Mouse (Mus musculus) large intestine, adult 2 months (tissue): Measurements from ENCODE around the gene Hnrnpa2b1. TPM values are rescaled to one million over a fixed set of nuclear protein-coding genes. Genes with fewer than 3 reads are reported as not detected.
"Not testable (repeated sequence)": the region's sequence is repeated elsewhere in the genome, so short reads cannot be mapped to it uniquely, and the experiment has no call there.

ENCODE experiments used
- DNase-seq: peaks from one replicate; pipeline ENCODE4 v3.0.0-alpha.2; 2012; ENCODE audit warnings: low read depth, low spot score
- WGBS: fragments of 180-500 bp; shearing (Covaris S2); methylation state at CpG from one replicate; pipeline ENCODE4 v1.1.7; 2018; 5-methylcytosine and 5-hydroxymethylcytosine counted together
- polyA plus RNA-seq: library from polyadenylated mRNA; depleted of rRNA; stranded (reverse); fragments of >200 nt; gene quantifications from 2 replicates; pipeline ENCODE4 v1.2.3, GENCODE M21; 2012; rRNA removed

Hnrnpa2b1 gene
- 74.2 and 96.4 TPM in 2 replicates for polyA plus RNA-seq

DNA sequence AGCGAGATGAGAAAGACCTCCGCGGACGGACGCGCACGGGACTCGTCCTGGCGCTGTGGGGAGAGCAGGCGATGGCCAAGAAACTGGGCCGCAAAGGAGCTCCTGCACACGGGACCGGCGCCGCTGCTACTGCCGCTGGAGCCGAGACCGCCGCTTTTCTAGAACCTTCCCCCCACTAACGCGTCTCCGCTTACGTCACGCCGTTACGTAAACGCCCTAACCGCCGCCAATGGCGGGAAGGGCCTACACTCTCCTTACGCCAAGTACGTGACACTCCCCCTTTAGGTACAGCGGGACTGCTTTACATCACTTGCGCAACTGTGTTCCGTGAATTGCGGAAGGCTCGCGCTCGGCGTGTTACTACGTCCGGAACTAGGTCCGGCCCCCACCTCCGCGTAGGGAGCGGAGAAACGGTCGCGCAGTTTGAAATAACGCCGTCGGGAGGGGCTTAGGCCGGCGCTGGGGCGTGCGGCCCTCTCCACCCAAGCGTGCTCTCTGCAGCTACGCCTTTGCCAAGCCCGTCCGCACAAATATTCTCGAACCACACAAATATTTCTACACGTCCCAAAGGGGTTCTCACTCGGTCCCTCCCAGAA lies at the start of gene Hnrnpa2b1:
Gene Hnrnpa2b1 (minus strand): TSS at position 180 of the 596 bp plus-strand sequence.
- DNase-seq = peak; percentile 98
- WGBS = under 1% methylated on average over 63 of the region's 63 CpGs

DNA sequence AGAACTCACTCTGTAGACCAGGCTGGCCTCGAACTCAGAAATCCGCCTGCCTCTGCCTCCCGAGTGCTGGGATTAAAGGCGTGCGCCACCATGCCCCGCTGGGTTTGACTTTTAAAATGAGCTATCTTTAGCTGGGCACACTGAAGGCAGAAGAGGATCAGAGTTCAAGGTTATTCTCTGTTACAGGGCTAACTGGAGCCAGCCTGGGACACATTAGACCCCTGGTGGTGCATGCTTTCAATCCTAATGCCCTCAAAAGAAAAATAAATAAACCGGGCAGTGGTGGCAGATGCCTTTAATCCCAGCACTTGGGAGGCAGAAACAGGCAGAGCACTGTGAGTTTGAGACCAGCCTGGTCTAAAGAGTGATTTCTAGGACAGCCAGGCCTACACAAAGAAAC lies 45.2 kb upstream of the Hnrnpa2b1 start:
- DNase-seq = no peak

DNA sequence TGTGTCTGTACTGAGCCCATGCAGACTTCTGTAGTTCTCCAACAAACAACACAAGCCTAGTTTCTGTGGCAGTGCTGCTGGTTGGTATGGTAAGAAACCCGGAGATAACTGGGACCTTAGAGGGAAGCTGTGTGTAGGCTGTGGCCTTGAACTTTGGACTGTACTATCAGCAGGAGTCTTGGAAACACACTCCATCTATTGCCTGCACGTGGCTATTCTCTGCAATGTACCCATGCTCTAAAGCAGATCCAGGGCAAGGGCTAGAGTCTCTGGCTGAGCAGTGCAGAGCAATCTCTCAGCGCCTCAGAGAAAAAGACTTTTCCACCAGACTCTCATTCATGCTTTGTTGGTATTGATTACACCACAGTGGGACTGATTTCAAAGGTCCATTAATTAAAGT lies 44.1 kb upstream of the Hnrnpa2b1 start:
- WGBS = 39% methylated on average over 3 of the region's 3 CpGs
- DNase-seq = no peak

More for the DNA sequence above, 45.2 kb upstream of the Hnrnpa2b1 start:
- WGBS = 93% methylated on average over 7 of the region's 7 CpGs

DNA sequence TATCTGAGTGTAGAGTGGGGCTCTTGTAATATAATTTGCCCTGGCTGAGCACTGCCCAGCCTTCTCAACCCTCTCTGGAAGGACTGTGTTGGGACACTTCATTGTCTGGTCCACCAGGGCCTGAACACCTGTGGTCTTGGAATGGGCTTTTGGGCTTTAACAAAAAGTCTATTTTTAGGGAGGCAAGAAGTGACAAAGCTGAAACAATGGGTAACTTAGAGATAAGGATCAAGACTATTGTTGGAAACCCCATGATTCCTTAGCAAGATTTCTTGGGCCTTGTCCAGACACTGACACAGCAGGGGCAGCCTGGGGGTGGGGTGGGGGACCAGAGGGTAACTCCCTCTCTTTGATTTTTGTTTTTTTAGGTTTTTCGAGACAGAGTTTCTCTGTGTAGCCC lies 41.3 kb upstream of the Hnrnpa2b1 start:
- WGBS = 95% methylated on average over 1 of the region's 1 CpGs

DNA sequence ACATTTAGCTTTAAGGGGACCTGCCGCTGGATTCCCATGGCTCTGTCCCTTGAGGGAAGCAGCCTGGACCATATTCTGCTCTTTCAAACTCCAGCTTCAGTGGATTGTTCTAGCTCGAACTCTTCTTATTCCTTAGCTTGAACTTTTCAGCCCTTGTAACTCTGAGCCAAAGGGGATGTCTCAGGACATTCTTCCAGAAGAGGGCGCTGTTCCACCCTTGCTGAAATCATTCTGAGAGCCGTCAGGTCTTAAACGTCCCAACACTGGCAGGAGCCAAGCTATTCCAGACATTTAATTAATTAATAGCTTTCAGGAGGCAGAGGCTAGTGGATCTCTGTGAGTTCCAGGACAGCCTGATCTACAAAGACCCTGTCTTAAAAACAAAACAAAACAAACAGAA lies 40.4 kb upstream of the Hnrnpa2b1 start:
- 34% methylated on average over 5 of the region's 5 CpGs for WGBS
- DNase-seq = no peak

More for the DNA sequence above, 41.3 kb upstream of the Hnrnpa2b1 start:
- DNase-seq = no peak

DNA sequence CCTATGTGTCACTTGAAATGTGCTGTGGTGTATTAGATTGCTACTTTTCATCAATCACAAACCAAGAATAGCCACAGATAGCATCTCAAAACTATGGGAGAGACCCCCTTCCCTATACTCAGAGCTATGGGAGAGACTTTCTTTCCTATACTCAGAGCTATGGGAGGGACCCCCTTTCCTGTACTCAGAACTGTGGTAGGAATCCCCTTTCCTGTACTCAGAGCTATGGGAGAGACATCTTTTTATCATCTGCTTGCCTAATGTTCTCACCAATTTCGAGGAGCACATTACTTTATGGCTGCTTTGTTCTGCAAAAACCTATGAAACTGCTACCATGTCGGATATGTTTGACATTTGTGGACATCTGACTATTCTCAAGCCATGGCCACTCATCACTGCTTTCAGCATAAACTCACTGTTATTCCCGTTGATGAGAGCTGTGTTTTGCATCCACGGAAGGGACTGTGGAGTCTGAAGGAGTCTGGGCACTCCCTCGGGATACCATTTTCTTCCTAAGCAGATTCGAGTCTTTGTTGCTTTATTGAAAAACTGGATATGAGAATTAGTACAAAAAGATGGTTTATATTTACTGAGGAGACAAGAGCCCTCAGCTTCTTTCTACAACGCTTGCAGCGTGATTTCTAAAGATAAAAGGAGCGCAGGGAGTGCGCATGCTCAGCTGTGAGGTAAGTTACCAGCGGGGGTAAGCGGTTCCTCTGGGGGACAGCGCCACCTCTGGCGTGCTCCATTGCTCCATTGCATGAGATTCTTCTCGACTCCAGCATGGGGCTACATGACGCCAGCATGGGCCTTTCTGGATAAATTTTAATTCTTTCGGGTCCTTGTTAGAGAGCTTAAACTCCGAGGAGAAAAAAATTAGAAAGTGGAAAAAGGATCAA lies 39.3 kb upstream of the Hnrnpa2b1 start:
- no peak for DNase-seq
- 34% methylated on average over 18 of the region's 18 CpGs for WGBS

DNA sequence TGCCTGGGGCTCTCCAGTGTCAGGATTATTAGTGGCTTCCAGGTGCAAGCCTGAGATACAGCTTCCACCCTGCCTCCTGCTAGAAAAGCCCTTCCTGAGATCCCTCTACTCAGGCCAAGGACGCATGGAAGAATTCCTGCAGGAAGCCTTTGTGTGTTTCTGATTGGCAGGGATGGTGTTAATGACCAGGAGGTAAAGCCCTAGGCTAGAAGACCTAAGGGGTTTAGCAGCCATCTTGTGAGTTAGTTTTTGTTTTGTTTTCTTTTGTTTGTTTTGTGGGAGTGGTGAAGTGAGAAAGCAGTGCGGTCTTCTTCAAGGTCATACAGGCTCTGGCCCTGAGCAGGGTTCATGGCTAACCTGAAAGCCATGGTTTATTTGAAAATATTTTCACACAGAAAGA lies 37.9 kb upstream of the Hnrnpa2b1 start:
- 67% methylated on average over 2 of the region's 2 CpGs for WGBS
- no peak for DNase-seq

DNA sequence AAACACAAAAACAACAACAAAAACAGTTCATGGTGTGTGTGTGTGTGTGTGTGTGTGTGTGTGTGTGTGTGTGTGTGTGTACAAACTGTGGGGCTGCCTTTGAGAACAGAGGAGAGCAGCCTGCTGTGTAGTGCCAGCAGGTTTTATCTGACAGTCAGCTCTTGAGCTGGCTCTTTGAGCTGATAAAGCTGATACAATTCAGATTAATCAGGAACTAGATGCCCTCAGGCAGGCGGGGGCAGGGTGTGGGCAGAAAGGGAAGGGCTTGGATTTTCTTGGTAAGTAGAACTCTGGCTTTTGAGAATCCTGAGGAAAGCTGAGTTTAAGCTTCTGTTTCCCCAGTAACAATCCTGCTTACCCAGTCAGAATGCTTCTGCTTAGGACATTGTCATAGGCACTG lies 36.0 kb upstream of the Hnrnpa2b1 start:
- whole genome bisulfite sequencing = 52% methylated on average over 1 of the region's 1 CpGs
- no peak for DNase-seq

DNA sequence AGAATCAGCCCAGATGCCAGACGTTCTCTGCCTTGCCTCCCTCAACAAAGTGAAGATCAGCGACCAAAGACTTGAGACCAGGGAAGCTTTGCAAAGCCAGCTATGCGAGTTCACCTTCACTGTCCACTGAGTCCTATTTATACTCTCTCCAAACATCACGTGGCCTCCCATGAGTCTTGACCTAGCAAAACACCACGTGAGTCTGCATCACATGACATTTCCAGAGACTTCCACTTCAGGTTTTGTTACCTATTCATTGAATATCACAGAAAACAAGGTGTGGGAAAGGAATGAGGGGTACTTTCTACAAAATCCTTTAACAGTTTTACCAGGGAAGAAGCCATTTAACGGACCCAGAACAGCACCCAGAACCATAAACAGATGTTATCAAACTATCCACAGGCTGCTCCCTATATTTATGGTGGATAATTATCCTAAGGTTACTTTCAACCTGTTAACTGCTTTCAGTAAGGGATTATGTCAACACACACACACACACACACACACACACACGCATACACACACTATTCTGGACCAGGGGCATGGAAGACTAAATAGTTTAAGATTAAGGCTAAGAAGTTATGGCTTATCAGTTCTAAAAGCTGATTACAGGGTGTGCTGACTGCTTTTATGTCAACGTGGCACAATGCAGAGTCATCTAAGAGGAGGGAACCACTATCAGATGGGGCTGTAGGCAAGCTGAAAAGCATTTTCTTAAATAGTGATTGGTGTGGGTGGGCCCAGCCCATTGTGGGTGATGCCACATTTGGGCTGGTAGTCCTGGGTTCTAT lies 27.8 kb upstream of the Hnrnpa2b1 start:
- 28% methylated on average over 8 of the region's 8 CpGs for WGBS
- DNase-seq = peak; percentile 8

DNA sequence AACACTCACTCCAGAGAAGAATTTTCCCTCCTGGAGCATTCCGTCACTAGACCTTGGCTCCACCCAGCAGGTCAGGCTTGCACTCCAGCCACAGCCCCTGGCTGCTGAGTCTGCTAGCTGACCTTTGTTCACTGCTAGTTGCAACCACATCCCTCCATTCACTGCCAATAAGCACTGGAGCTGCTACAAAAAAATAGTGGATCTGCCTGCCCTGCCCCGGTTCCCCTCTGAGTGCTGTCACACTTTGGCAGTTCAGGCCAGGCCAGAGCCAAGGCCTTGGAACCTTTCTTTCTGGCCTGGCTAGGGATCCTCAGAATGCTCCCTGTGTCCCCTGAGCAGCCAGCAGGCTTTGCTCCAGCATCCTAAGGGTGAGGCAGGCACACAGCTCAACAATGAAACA lies 20.1 kb upstream of the Hnrnpa2b1 start:
- DNase-seq = no peak
- WGBS = 20% methylated on average over 2 of the region's 2 CpGs

DNA sequence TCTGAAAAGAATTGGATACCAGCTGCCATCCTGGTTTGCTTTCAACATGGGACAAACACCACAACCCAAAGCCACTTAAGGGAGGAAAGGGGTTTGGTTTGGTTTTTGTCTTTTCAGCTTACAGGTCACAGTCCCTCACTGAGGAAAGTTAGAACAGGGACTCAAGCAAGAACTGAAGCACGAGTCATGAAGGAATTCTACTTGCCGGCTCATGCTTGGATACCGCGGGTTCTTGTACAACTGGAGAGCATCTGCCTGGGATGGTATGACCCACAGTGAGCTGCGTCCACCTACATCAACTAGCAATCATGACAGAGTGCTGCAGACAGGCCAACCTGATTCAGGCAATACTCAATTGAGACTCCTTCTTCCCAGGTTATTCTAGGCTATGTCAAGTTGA lies 17.0 kb upstream of the Hnrnpa2b1 start:
- WGBS = 90% methylated on average over 5 of the region's 5 CpGs
- DNase-seq = no peak

DNA sequence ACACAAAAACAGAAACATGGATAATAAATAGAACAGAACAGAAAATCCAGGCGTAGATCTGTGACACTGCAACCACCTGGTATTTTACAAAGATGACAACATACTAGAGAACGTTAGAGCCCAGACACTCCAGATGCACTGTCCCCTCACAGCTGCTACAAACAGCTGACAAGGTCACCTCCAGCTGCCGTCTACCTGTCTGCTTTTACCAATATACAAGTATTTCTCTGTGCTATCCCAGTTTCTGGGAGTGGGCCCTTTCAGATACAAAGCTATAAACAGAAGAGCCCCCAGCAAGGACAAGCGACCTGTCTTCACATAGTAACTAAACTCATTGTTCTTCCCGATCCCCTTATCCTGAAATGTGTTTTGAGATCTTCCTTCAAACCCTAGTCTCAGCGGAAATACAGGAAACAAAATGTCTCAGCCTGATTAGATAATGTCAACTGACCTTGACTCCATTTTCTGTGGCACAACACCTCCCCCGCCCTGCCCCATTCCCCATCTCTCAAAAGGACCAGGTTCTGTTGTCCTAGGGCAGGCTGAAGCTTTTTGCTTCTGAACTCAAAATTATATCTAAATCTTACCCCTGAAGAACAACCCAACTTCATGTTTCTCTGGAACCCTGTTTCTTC lies 16.5 kb upstream of the Hnrnpa2b1 start:
- DNase-seq = no peak
- WGBS = 61% methylated on average over 7 of the region's 7 CpGs

DNA sequence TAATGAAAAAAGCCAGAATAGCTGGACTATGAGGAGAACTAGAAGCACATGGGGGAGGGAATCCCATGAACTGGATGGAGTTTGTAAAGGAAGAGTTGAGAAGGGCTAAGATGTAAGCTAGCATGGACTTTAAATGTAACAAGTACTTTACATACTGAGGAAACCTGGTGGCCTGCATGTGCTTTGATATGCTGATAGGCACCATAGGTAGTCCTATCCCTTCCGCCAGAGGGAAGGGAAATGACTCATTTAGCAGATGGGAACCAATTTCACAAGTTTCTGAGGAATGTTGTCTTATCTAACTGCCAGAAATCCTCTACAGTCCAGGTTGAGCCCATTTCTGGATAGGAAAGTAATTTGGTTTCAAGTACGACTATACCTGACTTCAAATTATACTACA lies 16.0 kb upstream of the Hnrnpa2b1 start:
- no peak for DNase-seq
- WGBS = 61% methylated on average over 2 of the region's 2 CpGs

DNA sequence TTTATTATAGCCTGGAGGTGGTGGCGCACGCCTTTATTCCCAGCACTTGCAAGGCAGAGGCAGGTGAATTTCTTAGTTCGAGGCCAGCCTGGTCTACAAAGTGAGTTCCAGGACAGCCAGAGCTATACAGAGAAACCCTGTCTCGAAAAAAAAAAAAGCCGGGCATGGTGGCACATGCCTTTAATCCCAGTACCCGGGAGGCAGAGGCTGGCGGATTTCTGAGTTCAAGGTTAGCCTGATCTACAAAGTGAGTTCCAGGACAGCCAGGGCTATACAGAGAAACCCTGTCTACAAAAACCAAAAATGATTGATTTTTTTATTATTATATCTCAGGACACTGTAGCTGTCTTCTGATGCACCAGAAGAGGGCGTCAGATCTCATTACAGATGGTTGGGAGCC lies 14.9 kb upstream of the Hnrnpa2b1 start:
- not testable (repeated sequence) for DNase-seq
- 90% methylated on average over 8 of the region's 8 CpGs for WGBS

DNA sequence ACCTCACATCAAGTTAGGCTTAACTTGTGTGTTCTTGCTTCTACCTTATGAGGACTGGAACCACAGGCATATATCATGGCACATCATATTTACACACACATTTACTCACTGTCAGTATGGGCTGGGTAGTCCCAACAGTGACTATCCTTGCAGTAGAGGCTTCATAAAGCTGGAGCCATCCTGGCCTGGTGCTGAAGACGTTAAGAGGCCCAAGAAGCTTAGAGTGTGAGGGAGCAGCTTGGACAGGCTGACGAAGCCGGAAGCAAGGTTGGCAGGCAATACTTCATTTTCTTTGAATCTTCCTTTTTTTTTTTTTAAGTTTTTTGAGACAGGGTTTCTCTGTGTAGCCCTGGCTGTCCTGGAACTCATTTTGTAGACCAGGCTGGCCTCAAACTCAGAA lies 14.2 kb upstream of the Hnrnpa2b1 start:
- no peak for DNase-seq
- 96% methylated on average over 3 of the region's 3 CpGs for WGBS

DNA sequence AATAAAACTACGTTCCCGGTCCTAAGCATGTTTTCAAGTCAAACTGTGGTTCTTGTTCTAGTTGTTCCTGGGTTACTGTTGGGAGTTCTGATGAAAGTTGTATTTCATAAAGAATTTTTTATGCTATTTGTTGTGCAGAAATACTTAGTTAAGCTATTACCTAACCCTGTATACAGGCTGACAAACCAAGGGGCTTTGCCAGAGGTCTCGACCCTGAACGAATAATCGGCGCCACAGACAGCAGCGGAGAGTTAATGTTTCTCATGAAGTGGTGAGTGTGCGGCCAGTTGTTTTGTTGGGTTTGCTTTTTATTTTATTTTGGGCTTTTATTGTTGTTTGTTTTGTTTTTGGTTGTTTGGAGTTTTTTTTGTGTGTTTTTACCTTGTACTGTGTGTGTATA lies 11.9 kb upstream of the Hnrnpa2b1 start:
- no peak for DNase-seq
- 84% methylated on average over 8 of the region's 8 CpGs for WGBS

DNA sequence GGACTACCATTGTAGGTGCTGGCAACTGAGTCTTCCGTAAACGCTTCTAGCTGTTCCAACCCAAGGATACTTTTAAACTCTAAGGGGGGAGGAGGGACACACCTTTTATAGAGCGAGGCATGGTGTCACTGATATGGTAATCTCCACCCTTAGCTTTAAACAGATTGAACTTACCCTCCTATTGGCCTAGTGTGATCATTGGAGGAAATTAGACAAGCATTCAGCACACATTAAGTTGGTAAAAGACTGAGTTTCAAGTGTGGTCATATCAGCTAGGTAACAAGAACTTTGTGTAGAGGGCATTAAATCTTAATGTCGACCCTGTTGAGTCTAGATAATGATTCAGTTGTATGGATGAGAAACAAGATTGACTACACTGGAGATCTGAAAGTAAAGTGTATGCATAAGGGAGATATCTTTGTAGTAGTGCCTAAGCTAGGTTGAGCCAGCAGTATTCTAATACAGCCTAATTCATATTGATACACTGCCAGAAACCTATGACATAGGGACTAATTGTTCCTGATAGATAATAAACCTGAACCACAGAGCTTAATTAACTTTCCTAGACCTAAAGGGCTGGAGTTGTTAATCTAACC lies 9.5 kb upstream of the Hnrnpa2b1 start:
- no peak for DNase-seq
- WGBS = 85% methylated on average over 4 of the region's 4 CpGs

DNA sequence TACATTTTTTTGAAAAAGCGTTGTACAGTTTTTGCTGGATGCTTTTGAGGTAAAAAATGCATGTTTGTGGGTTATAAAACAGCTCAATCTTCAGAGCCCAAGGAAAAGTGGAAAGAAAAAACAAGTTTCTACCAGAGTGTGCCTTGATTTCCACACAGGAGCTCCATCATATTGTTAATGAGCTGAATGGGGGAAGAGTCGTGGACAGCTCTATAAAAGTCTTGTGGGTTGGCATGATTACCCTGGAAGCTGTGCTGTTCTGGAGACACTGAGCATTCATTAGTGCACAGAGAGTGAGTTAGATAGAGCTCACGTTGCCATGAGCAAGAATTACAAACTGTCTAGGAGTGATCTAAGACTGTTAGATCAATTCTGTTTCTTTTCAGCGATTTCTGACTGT lies 2.5 kb upstream of the Hnrnpa2b1 start:
- no peak for DNase-seq
- WGBS = 35% methylated on average over 4 of the region's 4 CpGs

DNA sequence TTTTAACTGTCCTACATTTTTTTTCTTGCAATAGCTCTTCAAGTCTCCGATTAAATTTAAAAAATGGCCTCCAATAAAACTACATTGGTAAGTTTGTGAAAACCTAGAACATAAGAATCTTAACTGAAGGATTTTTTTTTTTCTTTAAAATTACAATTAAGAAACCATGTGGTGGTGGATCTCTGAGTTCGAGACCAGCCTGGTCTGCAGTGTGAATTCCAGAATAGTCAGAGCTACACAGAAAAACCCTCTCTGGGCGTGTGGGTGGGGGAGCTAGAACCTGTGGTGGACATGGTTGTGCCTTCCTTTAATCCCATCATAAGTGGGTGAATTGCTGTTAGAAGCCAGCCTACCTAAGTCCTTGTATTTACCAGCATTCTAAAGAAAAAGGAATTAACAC lies 2.1 kb upstream of the Hnrnpa2b1 start:
- no peak for DNase-seq
- 19% methylated on average over 3 of the region's 3 CpGs for WGBS

DNA sequence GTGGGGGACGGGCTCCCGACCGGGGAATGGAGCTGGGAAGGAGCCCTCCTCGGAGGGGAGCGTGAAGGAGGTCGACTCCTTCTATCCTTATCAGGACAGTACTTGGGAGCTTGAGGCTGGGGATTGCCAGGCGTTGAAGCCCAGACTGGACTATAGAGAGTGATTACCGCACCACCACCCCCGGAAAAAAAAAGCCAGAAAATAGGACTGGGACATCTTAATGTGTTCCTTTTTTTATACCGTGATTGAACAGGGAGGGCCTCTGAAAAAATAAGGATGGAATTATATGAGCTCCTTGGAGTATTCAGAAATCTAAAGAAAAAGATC lies 1.4 kb upstream of the Hnrnpa2b1 start:
- WGBS = 0% methylated on average over 10 of the region's 10 CpGs
- no peak for DNase-seq
